Mouse (Mus musculus): ENCODE results near the gene Lgals3bp.
A peak's percentile ranks its signal among the peaks of the same experiment; 100 is the strongest.

The Lgals3bp gene

DNA sequence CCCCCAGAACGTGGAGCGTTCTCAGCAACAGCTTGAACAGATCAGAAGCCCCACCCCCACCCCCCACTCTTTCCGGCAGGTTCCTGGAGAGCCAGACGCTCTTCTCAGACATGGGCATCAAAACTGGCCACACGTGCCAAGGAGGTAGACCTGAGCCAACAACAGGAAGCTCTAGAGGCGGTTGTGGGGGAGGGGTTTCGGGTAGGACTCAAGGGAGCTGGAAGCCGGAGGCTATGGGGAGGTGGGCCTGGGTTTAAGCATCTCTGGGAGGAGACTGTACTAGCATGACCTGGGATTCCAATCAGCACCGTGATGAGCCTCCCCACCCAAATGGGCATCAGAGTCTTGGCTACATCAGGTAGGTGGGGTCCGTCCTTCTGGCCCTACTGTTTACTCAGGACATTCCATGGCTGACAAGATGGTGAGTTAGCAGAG lies 41.0 kb downstream of the Lgals3bp start:
- peak; percentile 42 for DNase-seq

DNA sequence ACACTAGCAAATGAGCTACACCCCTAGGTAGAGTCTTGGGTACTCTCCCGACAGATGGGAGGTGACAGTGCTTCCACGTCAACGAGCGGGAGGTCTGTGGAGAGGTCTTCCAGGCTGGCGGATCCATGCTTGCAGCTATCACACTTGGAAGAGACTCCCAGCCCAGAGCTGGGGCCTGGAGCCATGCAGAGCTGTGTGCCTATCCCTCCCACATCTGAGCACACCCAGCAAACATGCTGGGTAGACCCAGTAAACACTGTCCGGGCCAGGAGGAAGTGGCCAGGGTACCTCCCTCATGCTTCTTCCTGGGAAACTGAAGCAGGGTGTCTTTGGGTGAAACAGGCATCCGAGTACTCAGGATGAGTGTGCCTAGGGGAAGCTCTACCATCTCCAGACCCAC lies 41.4 kb downstream of the Lgals3bp start:
- DNase-seq, result no peak

DNA sequence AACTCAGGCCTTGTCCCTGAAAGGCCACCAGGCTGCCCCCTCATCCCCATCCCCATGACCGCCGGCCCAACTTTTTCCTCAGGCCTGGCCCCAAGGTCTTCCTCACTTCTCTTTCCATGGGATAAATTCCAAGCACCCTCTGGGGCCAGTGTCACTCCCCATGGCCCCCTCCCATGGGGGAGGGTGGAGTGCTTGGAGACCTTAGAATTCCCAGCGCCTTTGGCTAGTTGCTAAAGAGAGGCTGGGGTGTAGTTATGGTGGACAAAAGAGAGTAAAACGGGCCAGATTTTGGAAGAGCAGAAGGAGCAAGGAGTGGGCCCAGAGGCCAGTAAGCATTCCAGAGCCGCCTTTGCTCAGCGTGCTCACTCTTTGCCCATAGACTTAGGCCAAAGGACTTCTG lies 46.3 kb downstream of the Lgals3bp start, which contains the start of gene Timp2:
Gene Timp2, minus strand, starts transcription at position 101 of the 400 bp plus-strand sequence.
- no peak for DNase-seq

DNA sequence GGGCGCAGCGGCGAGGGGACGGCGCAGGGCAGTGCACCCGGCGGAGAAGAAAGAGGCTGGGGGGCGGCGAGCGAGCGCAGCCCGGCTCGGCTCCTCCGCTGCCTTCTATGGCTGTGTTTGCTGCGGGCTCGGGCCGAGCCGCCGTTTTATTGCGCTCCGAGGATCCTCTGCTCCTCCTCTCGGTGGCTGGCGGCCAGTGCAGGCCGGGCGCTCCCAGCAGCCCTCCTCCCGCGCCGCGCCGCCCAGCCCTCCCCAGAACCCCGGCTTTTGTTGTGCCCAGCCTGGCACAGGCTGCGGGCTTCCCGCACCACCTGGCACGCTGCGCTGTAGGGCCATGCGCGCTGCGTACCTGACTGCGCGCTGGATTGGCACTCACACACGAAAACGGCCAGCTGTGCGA lies 46.7 kb downstream of the Lgals3bp start:
- peak; percentile 93 for DNase-seq

DNA sequence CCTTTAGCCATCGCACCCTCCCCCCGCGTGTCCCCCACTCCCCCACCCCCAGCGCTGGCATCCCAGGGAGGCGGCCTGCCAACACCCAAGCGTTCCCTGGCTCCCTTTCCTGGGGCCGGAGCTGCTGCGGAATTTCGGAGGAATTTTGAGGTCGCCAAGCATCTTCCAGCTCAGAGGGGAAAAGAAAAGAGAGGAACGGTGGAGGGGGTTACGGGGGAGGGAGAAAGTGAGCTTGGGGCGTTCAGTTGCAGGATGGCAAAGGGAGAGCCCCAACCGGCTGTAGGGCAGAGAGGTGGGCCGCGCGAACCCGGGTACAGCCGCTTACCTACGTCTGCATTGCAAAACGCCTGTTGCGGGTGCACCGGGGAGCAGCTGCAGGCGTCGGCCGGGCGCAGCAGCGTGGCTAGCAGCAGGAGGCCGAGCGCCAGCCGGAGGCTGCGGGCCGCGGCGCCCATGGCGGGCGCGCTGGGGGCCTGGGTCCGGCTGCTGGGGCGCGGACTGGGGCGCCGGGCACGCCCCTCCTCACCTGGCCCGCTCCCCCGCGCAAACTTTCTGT lies 47.2 kb downstream of the Lgals3bp start:
- peak; percentile 57 for DNase-seq

DNA sequence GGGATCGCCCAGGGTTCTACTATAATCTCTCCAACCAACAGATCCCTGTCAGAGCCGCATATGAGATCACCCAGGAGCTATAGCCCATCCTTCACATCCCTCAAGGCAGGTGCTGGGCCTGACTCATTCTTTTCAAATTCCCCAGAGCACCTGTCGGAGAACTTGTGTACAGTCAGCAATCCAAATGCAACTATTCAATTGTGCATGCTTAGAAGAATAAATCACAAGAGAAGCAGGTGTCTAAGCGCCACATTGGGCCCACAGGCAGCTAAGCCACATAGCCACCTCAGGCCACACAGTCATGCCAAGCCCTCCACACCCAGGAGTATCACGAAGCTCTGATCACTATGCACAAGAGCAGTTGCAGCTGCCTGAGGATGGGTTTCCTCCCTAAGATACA lies 52.4 kb downstream of the Lgals3bp start:
- no peak for DNase-seq

DNA sequence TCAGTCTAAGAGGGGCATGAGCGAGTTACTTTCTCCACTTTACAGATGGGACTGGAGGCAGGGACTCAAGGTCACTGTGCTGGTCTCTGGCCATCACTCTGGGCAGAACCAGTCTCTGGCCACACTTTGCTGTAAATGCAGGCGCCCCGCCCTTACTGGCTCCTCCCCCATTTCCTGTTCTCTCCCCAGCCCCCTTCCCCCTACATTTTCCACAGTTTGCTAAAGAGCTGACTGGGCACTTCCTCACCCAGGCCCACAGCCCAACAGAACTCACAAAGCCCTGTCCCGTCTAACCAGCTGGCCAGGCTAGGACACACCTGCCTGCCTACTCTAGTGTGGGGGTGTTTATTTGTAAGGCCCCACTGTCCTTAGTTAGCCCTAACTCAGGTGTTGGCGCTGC lies 53.0 kb downstream of the Lgals3bp start:
- DNase-seq, result peak; percentile 83

DNA sequence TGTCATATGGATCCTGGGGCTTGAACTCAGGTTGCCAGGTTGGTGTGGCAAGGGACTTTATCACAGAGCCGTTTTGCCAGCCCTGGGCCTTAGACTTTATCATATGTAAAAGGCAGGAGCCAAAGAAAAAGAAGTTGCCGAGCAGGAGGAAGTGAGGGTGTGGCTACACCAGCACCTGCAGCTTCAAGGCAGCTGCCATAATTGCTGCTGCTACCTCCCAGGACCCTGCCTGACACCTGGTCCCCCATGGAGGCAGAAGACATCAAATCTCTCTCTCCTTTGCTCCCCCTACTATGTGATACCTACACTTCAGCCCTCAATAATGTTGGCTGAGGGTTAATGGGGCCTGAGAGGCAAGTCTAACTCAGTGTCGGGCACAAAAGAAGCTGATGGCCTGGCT lies 53.5 kb downstream of the Lgals3bp start:
- no peak for DNase-seq

DNA sequence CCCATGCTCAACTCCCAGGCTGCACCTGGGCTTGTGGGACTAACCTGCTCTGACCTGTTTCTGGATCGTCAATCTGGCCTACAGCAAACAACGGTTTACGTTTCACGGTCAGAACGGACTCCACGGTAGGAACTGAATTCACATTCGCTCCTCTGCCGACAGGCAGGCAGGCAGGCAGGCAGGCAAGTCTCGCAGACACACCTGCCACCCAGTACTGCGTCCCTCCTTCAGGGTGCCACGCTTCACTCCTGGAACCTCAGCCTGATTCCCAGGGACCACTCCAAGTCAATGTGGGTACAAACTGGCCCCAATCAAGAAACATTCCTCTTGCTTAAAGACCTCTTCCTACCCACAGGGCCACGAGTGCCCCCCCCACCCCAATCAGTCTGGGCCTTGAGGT lies 54.0 kb downstream of the Lgals3bp start:
- no peak for DNase-seq

DNA sequence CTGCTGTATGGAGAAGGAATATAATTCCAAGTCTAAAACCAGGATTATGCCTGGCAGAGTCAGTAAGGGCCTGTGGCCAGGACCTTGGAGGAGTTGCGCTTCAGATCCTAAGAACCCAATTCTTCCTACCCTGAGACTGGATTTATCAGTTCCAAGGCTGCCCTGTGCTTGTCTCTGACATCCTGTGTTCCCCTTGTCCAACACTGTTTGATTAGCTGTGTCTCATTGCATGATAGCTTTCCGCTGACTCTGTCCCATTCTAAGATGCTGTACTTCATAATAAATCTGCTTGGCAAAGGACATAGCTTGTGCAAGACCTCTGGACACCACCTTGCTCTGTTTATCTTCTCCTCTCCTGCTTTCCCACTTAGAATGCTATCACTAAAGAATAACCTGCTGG lies 54.5 kb downstream of the Lgals3bp start:
- no peak for DNase-seq

DNA sequence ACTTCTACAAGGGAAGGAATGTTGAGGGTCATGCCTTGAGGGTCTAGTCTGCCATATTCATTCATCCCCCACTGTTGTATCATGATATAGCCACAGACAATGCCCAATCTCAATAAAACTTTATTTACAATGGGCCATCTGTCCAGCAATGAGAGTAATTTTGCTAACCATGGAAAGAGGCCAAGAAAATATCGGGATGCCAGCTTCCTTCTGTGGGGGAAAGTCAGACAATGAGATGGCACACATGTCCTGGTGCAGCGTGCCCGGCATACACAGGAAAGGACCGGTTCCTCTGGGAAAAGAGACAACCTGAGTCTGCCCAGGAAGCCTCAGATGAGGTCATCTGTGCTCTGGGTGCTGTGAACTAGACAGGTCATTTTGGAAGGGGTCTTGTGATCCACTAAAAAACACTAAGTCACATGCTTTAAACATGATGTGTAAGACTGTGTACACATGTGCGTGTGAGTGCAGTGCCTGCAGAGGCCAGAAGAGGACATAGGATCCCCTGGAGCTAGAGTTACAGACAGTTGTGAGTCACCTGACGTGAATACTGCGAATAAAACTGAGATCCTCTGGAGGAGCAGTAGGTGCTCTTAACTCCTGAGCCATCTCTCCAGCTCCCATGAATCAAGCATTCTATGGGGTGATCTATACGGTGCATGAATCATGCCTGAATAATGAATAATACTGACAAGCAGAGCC lies 55.3 kb downstream of the Lgals3bp start:
- DNase-seq, result no peak

DNA sequence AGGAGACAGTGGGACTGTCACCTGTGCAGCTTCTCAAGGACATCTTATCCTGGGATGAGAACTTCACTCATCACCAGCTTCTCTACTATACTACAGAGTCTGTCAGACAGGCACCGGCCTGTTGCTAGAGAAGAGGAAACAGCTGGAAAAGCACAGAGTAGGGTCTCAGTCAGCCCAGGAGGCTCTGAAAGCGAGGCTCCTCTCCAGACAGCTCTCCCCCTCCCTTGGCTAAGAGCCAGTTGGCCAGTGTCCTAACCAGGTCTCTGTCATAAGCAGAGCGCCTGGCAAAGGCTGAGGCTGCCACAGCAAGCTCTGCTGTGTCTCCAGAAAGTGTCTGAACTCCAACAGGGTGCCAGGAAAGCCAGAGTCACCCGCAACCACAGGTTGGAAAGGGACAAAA lies 56.2 kb downstream of the Lgals3bp start:
- peak; percentile 79 for DNase-seq

DNA sequence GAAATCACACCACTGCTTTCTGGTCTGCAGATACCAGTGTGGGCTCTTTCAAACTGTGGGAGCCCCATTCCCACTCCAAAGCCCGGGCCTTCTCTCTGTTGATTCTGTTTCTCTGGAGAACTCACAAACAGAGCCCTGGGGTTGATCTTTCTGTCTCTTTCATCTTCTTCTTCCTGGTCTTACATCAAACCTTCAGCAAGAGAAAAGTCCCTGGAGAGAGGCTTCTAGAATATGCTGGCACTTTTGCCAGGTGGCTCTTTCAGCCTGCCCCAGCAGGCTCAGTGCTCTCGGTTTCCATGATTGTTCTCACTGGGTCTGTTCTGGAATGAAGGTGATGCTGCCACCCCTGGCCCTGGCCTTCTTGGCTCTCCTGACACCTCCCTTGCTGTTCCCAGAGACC lies 58.3 kb downstream of the Lgals3bp start:
- DNase-seq, result no peak

Measured in kidney, postnatal 10 days (tissue).